Mouse (Mus musculus): ENCODE measurements at regions not wholly inside any gene's neighbourhood (a gene's known extent, or its start where the extent isn't known, plus 50 kb on each side); places are given as distances from the start of the nearest gene placed in this dataset.
A peak's percentile ranks its signal among the peaks of the same experiment; 100 is the strongest.
"Not testable (repeated sequence)": the region's sequence is repeated elsewhere in the genome, so short reads cannot be mapped to it uniquely, and the experiment has no call there.

- not testable (repeated sequence) for H3K27ac ChIP-seq; ATAC-seq (replicated peaks; ENCODE audit: low FRiP score, low read depth); H3K9ac ChIP-seq (ENCODE audit: low read depth, low read length); DNase-seq (ENCODE audit: low spot score); H3K36me3 ChIP-seq (ENCODE audit: insufficient read depth, low read length); H3K9me3 ChIP-seq (replicated peaks; ENCODE audit: low read length); H3K4me2 ChIP-seq (ENCODE audit: low read length); H3K27me3 ChIP-seq (ENCODE audit: insufficient read depth, low read length); H3K4me1 ChIP-seq (replicated peaks; ENCODE audit: insufficient read depth, low read length); H3K4me3 ChIP-seq (replicated peaks; ENCODE audit: low read depth, low read length)
- WGBS = 90% methylated on average over 8 of the region's 8 CpGs
Observed at GRCm38 (mm10) chr10:35175161-35175560, 536.5 kb downstream of the Amd2 start.

- H3K36me3 ChIP-seq (ENCODE audit: insufficient read depth, low read length); H3K27ac ChIP-seq; DNase-seq (ENCODE audit: low spot score); H3K4me3 ChIP-seq (replicated peaks; ENCODE audit: low read depth, low read length); H3K4me2 ChIP-seq (ENCODE audit: low read length); ATAC-seq (replicated peaks; ENCODE audit: low FRiP score, low read depth); H3K9ac ChIP-seq (ENCODE audit: low read depth, low read length); H3K9me3 ChIP-seq (replicated peaks; ENCODE audit: low read length); H3K27me3 ChIP-seq (ENCODE audit: insufficient read depth, low read length); H3K4me1 ChIP-seq (replicated peaks; ENCODE audit: insufficient read depth, low read length): not testable (repeated sequence)
- 83% methylated on average over 2 of the region's 2 CpGs for WGBS
Observed at GRCm38 (mm10) chr10:35156151-35156550, 555.5 kb downstream of the Amd2 start.

- H3K4me2 ChIP-seq (ENCODE audit: low read length); H3K4me1 ChIP-seq (replicated peaks; ENCODE audit: insufficient read depth, low read length); H3K36me3 ChIP-seq (ENCODE audit: insufficient read depth, low read length); ATAC-seq (replicated peaks; ENCODE audit: low FRiP score, low read depth); H3K4me3 ChIP-seq (replicated peaks; ENCODE audit: low read depth, low read length); H3K27ac ChIP-seq; DNase-seq (ENCODE audit: low spot score); H3K9me3 ChIP-seq (replicated peaks; ENCODE audit: low read length); H3K27me3 ChIP-seq (ENCODE audit: insufficient read depth, low read length); H3K9ac ChIP-seq (ENCODE audit: low read depth, low read length): not testable (repeated sequence)
- WGBS = 74% methylated on average over 2 of the region's 2 CpGs
Observed at GRCm38 (mm10) chr10:35151309-35151708, 560.4 kb downstream of the Amd2 start.

- no peak for ATAC-seq (replicated peaks; ENCODE audit: low FRiP score, low read depth)
- Histone ChIP-seq H3K4me1 (replicated peaks; ENCODE audit: insufficient read depth, low read length) (no peaks in the 10 kb centered on the region), H3K4me2 (ENCODE audit: low read length) (no peak overlapping the region), H3K27ac (no peak overlapping the region), H3K36me3 (ENCODE audit: insufficient read depth, low read length) (no peaks in the 10 kb centered on the region), H3K4me3 (replicated peaks; ENCODE audit: low read depth, low read length) (no peak overlapping the region), H3K9ac (ENCODE audit: low read depth, low read length) (no peak overlapping the region), H3K27me3 (ENCODE audit: insufficient read depth, low read length) (no peaks in the 10 kb centered on the region), H3K9me3 (replicated peaks; ENCODE audit: low read length) (no peaks in the 10 kb centered on the region)
- WGBS = 94% methylated on average over 5 of the region's 5 CpGs
- no peak for TF ChIP-seq CTCF (IDR thresholded peaks at IDR 0.05; ENCODE audit: low read depth)
- DNase-seq (ENCODE audit: low spot score) = no peak
Observed at GRCm38 (mm10) chr10:35150681-35151080, 561.0 kb downstream of the Amd2 start.

- 63% methylated on average over 1 of the region's 1 CpGs for WGBS
- H3K4me1 ChIP-seq (replicated peaks; ENCODE audit: insufficient read depth, low read length) = no peaks in the 10 kb centered on the region
- no peaks in the 10 kb centered on the region for H3K27me3 ChIP-seq (ENCODE audit: insufficient read depth, low read length)
- H3K4me2 ChIP-seq (ENCODE audit: low read length) = no peak overlapping the region
- no peak overlapping the region for H3K4me3 ChIP-seq (replicated peaks; ENCODE audit: low read depth, low read length)
- H3K36me3 ChIP-seq (ENCODE audit: insufficient read depth, low read length) = no peaks in the 10 kb centered on the region
- no peaks in the 10 kb centered on the region for H3K9me3 ChIP-seq (replicated peaks; ENCODE audit: low read length)
- ATAC-seq (replicated peaks; ENCODE audit: low FRiP score, low read depth) (no peak), DNase-seq (ENCODE audit: low spot score) (peak; percentile 2)
- H3K9ac ChIP-seq (ENCODE audit: low read depth, low read length) = no peak overlapping the region
- TF ChIP-seq CTCF (IDR thresholded peaks at IDR 0.05; ENCODE audit: low read depth) = no peak
- H3K27ac ChIP-seq = no peak overlapping the region
Observed at GRCm38 (mm10) chr10:35149336-35149735, 562.4 kb downstream of the Amd2 start.

- Histone ChIP-seq H3K4me1 (replicated peaks; ENCODE audit: insufficient read depth, low read length) (no peaks in the 10 kb centered on the region), H3K9me3 (replicated peaks; ENCODE audit: low read length) (no peaks in the 10 kb centered on the region), H3K4me2 (ENCODE audit: low read length) (no peak overlapping the region), H3K36me3 (ENCODE audit: insufficient read depth, low read length) (no peaks in the 10 kb centered on the region), H3K9ac (ENCODE audit: low read depth, low read length) (no peak overlapping the region), H3K27ac (no peak overlapping the region), H3K4me3 (replicated peaks; ENCODE audit: low read depth, low read length) (no peak overlapping the region), H3K27me3 (ENCODE audit: insufficient read depth, low read length) (no peaks in the 10 kb centered on the region)
- ATAC-seq (replicated peaks; ENCODE audit: low FRiP score, low read depth) (no peak), DNase-seq (ENCODE audit: low spot score) (no peak)
- 89% methylated on average over 1 of the region's 1 CpGs for WGBS
- TF ChIP-seq CTCF (IDR thresholded peaks at IDR 0.05; ENCODE audit: low read depth) = no peak
Observed at GRCm38 (mm10) chr10:35131226-35131625, 580.5 kb downstream of the Amd2 start.

Data from kidney, postnatal 0 days (tissue).